Mouse (Mus musculus) erythroid progenitor cell, adult 5-6 weeks (primary cell): ENCODE measurements around the gene Neurog2. TPM values are rescaled to one million over a fixed set of nuclear protein-coding genes. Genes with fewer than 3 reads are reported as not detected.

Source experiments
- ATAC-seq: replicated peaks from 2 replicates; pipeline ENCODE4 v1.8.0; 2016; ENCODE audit warnings: moderate number of reproducible peaks, mild to moderate bottlenecking, moderate TSS enrichment, inconsistent platforms; ENCODE audit not compliant: poor library complexity, low FRiP score, severe bottlenecking
- total RNA-seq, 2 experiments: library from RNA; stranded (forward) in 1 of 2; stranded (reverse) in 1 of 2; fragments of 150-400 nt in 1 of 2; fragments of 186-747, 209-891 nt in 1 of 2; gene quantifications; 2 replicates each; pipeline versions ENCODE4 v1.2.3 to v1.2.4; 2015 to 2017; ENCODE audit warnings: low replicate concordance in 2 of 2

The Neurog2 gene
- total RNA-seq, 2 experiments from 2014 or later = not detected

GRCm38 (mm10) chr3:127640762-127641700 is 8.1 kb downstream of the Neurog2 start:
- ATAC-seq = no peak

- ATAC-seq = no peak
These were observed 9.3 kb downstream of the Neurog2 start for GRCm38 (mm10) chr3:127642211-127642610.

DNA sequence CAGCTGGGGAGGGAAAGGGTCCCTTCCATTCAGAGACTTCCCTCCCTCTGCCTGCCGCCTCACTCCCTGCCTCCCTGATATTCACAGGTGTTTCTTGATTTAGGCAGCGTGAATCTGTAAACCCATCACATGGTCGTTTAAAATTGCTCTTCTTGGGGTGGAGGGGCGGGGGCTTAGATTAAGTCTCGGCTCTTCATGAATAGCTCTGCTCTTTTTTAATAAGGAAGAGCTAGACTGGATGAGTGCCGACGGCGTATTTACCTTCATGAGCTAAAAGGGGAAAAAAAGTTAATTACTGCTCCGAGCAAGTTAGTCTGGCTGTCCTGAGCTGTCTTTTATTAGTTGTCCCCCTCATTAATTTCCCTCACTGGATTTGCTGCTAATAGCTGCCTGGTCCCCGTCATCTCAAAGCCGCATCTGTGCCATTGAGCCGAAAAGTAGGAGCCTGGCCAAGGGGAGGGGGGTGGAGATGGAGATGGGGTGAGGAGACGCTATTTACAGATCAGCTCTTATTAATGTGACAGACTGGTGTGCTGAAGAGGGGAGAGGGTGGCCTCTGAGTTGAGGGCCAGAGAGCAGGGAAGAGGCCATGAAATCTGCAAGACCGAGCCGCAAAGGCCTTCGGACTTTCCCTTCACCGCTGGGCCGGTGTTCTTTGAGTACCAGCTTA is 13.4 kb downstream of the Neurog2 start:
- ATAC-seq = no peak

- no peak for ATAC-seq
These were observed 19.1 kb downstream of the Neurog2 start for GRCm38 (mm10) chr3:127651742-127652653.

- no peak for ATAC-seq
These were observed 27.8 kb downstream of the Neurog2 start for GRCm38 (mm10) chr3:127660712-127661111.

- no peak for ATAC-seq
These were observed 29.0 kb downstream of the Neurog2 start for GRCm38 (mm10) chr3:127661646-127662531.

- ATAC-seq = no peak
These were observed 46.8 kb downstream of the Neurog2 start for GRCm38 (mm10) chr3:127679703-127680102.

Other genes with a start within 250 kb of the Neurog2 start
- gene Ank2, start 133.8 kb upstream of the Neurog2 start, total RNA-seq (2015; ENCODE audit: low replicate concordance) = not detected in 2 replicates
- gene Ank2, start 133.8 kb upstream of the Neurog2 start, total RNA-seq (2017; ENCODE audit: low replicate concordance) = 0.90 and 1.2 TPM in 2 replicates
- 40.4 and 44.0 TPM in 2 replicates for gene Larp7, start 79.8 kb upstream of the Neurog2 start, total RNA-seq (2015; ENCODE audit: low replicate concordance)
- 57.6 and 78.3 TPM in 2 replicates for gene Larp7, start 79.8 kb upstream of the Neurog2 start, total RNA-seq (2017; ENCODE audit: low replicate concordance)
- gene Zgrf1, start 79.6 kb upstream of the Neurog2 start, total RNA-seq (2015; ENCODE audit: low replicate concordance) = 40.0 and 59.1 TPM in 2 replicates
- gene Zgrf1, start 79.6 kb upstream of the Neurog2 start, total RNA-seq (2017; ENCODE audit: low replicate concordance) = 45.4 and 60.6 TPM in 2 replicates
- 2.5 and 10.5 TPM in 2 replicates for gene Alpk1, start 147.4 kb downstream of the Neurog2 start, total RNA-seq (2015; ENCODE audit: low replicate concordance)
- 1.2 and 2.1 TPM in 2 replicates for gene Alpk1, start 147.4 kb downstream of the Neurog2 start, total RNA-seq (2017; ENCODE audit: low replicate concordance)
- gene Tifa, start 156.7 kb downstream of the Neurog2 start, total RNA-seq (2015; ENCODE audit: low replicate concordance) = 80.1 and 82.9 TPM in 2 replicates
- gene Tifa, start 156.7 kb downstream of the Neurog2 start, total RNA-seq (2017; ENCODE audit: low replicate concordance) = 73.2 and 82.3 TPM in 2 replicates
- gene Ap1ar, start 204.4 kb downstream of the Neurog2 start, total RNA-seq (2015; ENCODE audit: low replicate concordance) = 48.6 and 63.1 TPM in 2 replicates
- 33.2 and 45.6 TPM in 2 replicates for gene Ap1ar, start 204.4 kb downstream of the Neurog2 start, total RNA-seq (2017; ENCODE audit: low replicate concordance)